Mouse (Mus musculus) stomach, postnatal 0 days (tissue): ENCODE measurements around the gene Olfr746. TPM values are rescaled to one million over a fixed set of nuclear protein-coding genes. Genes with fewer than 3 reads are reported as not detected.

Source experiments
- ATAC-seq: fragments of 200-750 bp; cut with Nextera tagmentation; 2 replicates; pipeline ENCODE4 v1.8.0; 2017; ENCODE audit not compliant: low FRiP score, low TSS enrichment
- DNase-seq: peaks from one replicate; pipeline ENCODE4 v3.0.0-alpha.2; 2016; ENCODE audit warnings: low spot score
- H3K27ac ChIP-seq: fragments of 300-500 bp; sonication (generic); replicated peaks from 2 replicates; pipeline ENCODE4 v1.5.1; 2014; ENCODE audit warnings: mild to moderate bottlenecking, control low read depth
- H3K27me3 ChIP-seq: fragments of 300-500 bp; sonication (generic); 2 replicates; pipeline ENCODE4 v1.6.1; 2014; ENCODE audit warnings: low read length; ENCODE audit not compliant: control insufficient read depth, insufficient read depth
- H3K36me3 ChIP-seq: fragments of 300-500 bp; sonication (generic); 2 replicates; pipeline ENCODE4 v1.6.1; 2014; ENCODE audit warnings: low read length, mixed read lengths; ENCODE audit not compliant: control insufficient read depth, insufficient read depth
- H3K4me1 ChIP-seq: fragments of 300-500 bp; sonication (generic); replicated peaks from 2 replicates; pipeline ENCODE4 v1.6.1; 2014; ENCODE audit warnings: antibody characterized with exemption; ENCODE audit not compliant: control insufficient read depth, insufficient read depth
- H3K4me2 ChIP-seq: fragments of 300-500 bp; sonication (generic); replicated peaks from 2 replicates; pipeline ENCODE4 v1.6.1; 2014; ENCODE audit warnings: low read depth, mild to moderate bottlenecking, control low read depth, moderate library complexity
- H3K4me3 ChIP-seq: fragments of 300-500 bp; sonication (generic); 2 replicates; pipeline ENCODE4 v1.5.1; 2014; ENCODE audit warnings: low read depth, low read length, control low read depth
- H3K9ac ChIP-seq: fragments of 300-500 bp; sonication (generic); 2 replicates; pipeline ENCODE4 v1.6.1; 2014; ENCODE audit warnings: mild to moderate bottlenecking, low read length, control low read depth, mixed read lengths
- H3K9me3 ChIP-seq: fragments of 300-500 bp; sonication (generic); 2 replicates; pipeline ENCODE4 v1.6.1; 2016; ENCODE audit warnings: low read length; ENCODE audit not compliant: control insufficient read depth
- CTCF ChIP-seq: IDR thresholded peaks from 2 replicates; pipeline ENCODE4 v1.5.1; 2016; ENCODE audit warnings: antibody characterized with exemption, low read depth, mild to moderate bottlenecking, moderate library complexity
- EP300 ChIP-seq: optimal IDR thresholded peaks from 2 replicates; pipeline ENCODE3; 2016; ENCODE audit warnings: antibody characterized with exemption
- WGBS: fragments of 180-500 bp; shearing (Covaris S2); extraction: QIAGEN DNeasy Blood & Tissue Kit; methylation state at CpG from one replicate; pipeline ENCODE4 v1.1.7; 2014; 5-methylcytosine and 5-hydroxymethylcytosine counted together
- polyA plus RNA-seq: library from polyadenylated mRNA; unstranded; fragments of >200 nt; fragmentation: Nextera tagmentation; extraction: Ambion mirVana; gene quantifications from 2 replicates; pipeline ENCODE4 v1.2.1, GENCODE M21; 2015

Gene Olfr746
- polyA plus RNA-seq = not detected in 2 replicates

- no peak within 1 kb of the TSS for H3K27ac ChIP-seq
- H3K36me3 ChIP-seq = no peaks in the 10 kb centered on the region
- ATAC-seq (no peak), DNase-seq (no peak)
- no peak within 1 kb of the TSS for H3K4me3 ChIP-seq
- H3K27me3 ChIP-seq = no peaks in the 10 kb centered on the region
- no peak for TF ChIP-seq CTCF
- no peak for TF ChIP-seq EP300
- no peak within 1 kb of the TSS for H3K9ac ChIP-seq
- H3K4me1 ChIP-seq = no peaks in the 10 kb centered on the region
- H3K9me3 ChIP-seq = no peaks in the 10 kb centered on the region
- no peak within 1 kb of the TSS for H3K4me2 ChIP-seq
Measured at GRCm38 (mm10) chr14:50646783-50647182, at the start of gene Olfr746. TSS of gene Olfr746 (plus strand) at chr14:50647083.

DNA sequence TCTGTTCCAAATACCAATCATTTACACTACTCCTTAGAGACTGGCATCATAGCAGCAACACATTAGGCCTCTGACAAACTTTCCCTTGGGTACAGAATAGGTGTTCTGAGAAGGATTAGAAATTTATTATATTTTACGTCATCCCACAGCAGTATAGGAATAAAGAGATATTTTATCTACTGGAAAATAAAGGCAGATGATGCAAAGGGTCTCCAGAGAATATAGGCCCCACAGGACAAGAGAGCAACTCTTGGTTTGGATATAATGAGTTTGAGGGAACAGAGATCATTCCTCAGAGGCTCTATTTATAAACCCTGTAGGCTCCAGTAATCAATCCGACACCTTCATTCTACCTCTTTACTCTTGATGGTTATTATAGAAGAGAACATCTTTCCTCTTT lies 32.3 kb upstream of the Olfr746 start, which contains the start of gene Olfr744:
Gene Olfr744 (plus strand): TSS at position 301 of the 400 bp plus-strand sequence.
- Histone ChIP-seq H3K9ac (no peak within 1 kb of the TSS), H3K27me3 (no peaks in the 10 kb centered on the region)
- 87% methylated on average over 2 of the region's 2 CpGs for WGBS

GRCm38 (mm10) chr14:50639088-50639487 lies 7.8 kb upstream of the Olfr746 start, which contains the start of gene Olfr745:
TSS of gene Olfr745 (plus strand) at chr14:50639388.
- H3K4me2 ChIP-seq = no peak within 1 kb of the TSS
- no peak for ATAC-seq
- H3K36me3 ChIP-seq = no peaks in the 10 kb centered on the region
- no peaks in the 10 kb centered on the region for H3K4me1 ChIP-seq
- 84% methylated on average over 2 of the region's 2 CpGs for WGBS
- no peak within 1 kb of the TSS for H3K4me3 ChIP-seq
- H3K27me3 ChIP-seq = no peaks in the 10 kb centered on the region
- no peak within 1 kb of the TSS for H3K27ac ChIP-seq
- TF ChIP-seq EP300 = no peak
- TF ChIP-seq CTCF = no peak
- H3K9me3 ChIP-seq = no peaks in the 10 kb centered on the region
- H3K9ac ChIP-seq = no peak within 1 kb of the TSS
- no peak for DNase-seq

More for the DNA sequence above, 32.3 kb upstream of the Olfr746 start, which contains the start of gene Olfr744:
- no peak within 1 kb of the TSS for H3K4me2 ChIP-seq
- DNase-seq = no peak
- H3K4me1 ChIP-seq = no peaks in the 10 kb centered on the region
- TF ChIP-seq EP300 (no peak), CTCF (no peak)
- no peak within 1 kb of the TSS for H3K4me3 ChIP-seq
- no peaks in the 10 kb centered on the region for H3K9me3 ChIP-seq
- H3K27ac ChIP-seq = no peak within 1 kb of the TSS
- no peak for ATAC-seq
- H3K36me3 ChIP-seq = no peaks in the 10 kb centered on the region

DNA sequence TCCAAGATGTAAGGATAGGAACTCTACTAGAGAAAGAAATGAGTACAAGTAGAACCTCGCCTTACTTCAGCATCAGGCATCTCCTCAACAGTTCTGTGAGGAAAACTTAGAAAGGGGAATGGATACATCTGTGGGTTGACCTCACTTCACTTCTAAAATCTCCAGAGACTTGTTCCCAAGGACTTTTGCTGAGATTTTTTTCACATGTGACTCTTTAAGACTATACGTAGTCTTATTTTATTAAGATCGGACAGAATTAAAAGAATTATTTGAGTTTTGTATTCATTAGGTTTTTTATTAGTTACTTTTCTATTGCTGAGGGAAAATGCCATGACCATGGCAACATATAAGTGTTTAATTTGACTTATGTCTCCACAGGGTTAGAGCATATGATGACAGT lies 46.2 kb downstream of the Olfr746 start, which contains the start of gene Olfr747:
Gene Olfr747 (minus strand): TSS at position 101 of the 400 bp plus-strand sequence.
- H3K4me3 ChIP-seq = no peak within 1 kb of the TSS

More for the DNA sequence above, 46.2 kb downstream of the Olfr746 start, which contains the start of gene Olfr747:
- ATAC-seq = no peak
- DNase-seq = no peak
- H3K4me1 ChIP-seq = no peaks in the 10 kb centered on the region
- H3K9ac ChIP-seq = no peak within 1 kb of the TSS
- H3K27me3 ChIP-seq = no peaks in the 10 kb centered on the region
- no peak within 1 kb of the TSS for H3K27ac ChIP-seq
- no peak within 1 kb of the TSS for H3K4me2 ChIP-seq
- WGBS = 84% methylated on average over 3 of the region's 3 CpGs
- no peaks in the 10 kb centered on the region for H3K36me3 ChIP-seq
- H3K9me3 ChIP-seq = no peaks in the 10 kb centered on the region
- TF ChIP-seq EP300 (no peak), CTCF (no peak)

Other genes with a start within 250 kb of the Olfr746 start
- gene Olfr738, start 239.5 kb upstream of the Olfr746 start, polyA plus RNA-seq = not detected in 2 replicates
- gene Olfr739, start 228.5 kb upstream of the Olfr746 start, polyA plus RNA-seq = not detected in 2 replicates
- gene Olfr740, start 201.5 kb upstream of the Olfr746 start, polyA plus RNA-seq = 0.02 TPM in 1 of 2 replicates, not detected in the other
- 0.02 TPM in 1 of 2 replicates, not detected in the other for gene Olfr741, start 174.3 kb upstream of the Olfr746 start, polyA plus RNA-seq
- not detected in 2 replicates for gene Olfr742, start 143.5 kb upstream of the Olfr746 start, polyA plus RNA-seq
- gene Olfr743, start 125.2 kb upstream of the Olfr746 start, polyA plus RNA-seq = not detected in 2 replicates
- gene Olfr744, start 32.2 kb upstream of the Olfr746 start, polyA plus RNA-seq = not detected in 2 replicates
- 0.08 TPM in 1 of 2 replicates, not detected in the other for gene Olfr745, start 7.7 kb upstream of the Olfr746 start, polyA plus RNA-seq
- gene Olfr747, start 46.1 kb downstream of the Olfr746 start, polyA plus RNA-seq = not detected in 2 replicates
- not detected in 2 replicates for gene Olfr748, start 60.3 kb downstream of the Olfr746 start, polyA plus RNA-seq
- gene Olfr749, start 98.0 kb downstream of the Olfr746 start, polyA plus RNA-seq = not detected in 2 replicates
- gene Ttc5, start 138.4 kb downstream of the Olfr746 start, polyA plus RNA-seq = 35.1 and 37.0 TPM in 2 replicates
- gene Ccnb1ip1, start 160.6 kb downstream of the Olfr746 start, polyA plus RNA-seq = not detected in 2 replicates
- gene Parp2, start 160.8 kb downstream of the Olfr746 start, polyA plus RNA-seq = 27.9 and 28.7 TPM in 2 replicates
- gene Tep1, start 223.5 kb downstream of the Olfr746 start, polyA plus RNA-seq = 6.2 and 7.8 TPM in 2 replicates